In the genomic region with DNA sequence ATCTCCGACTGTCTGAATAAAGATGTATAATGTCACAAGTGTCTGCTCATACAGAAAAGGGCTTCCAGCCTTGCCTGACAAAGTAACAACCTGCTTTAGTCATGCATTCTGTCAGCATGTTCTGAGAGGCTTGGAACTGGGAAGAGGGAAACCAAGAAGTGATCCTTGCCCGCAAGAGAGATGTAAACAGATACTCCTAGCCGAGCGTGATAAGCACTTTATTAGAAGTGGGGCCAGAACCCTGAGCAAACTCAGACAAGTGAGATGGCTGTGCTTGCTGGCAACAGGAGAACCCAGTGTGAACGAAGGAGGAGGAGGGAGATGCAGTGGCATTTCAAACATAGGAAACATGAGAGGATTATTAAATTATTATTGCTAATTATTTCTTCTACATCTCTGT, we compare ENCODE assay signal across 17 mouse cellular contexts. TPM values are rescaled to one million over a fixed set of nuclear protein-coding genes. Genes with fewer than 3 reads are reported as not detected.
DNase-seq lines count a peak whose midpoint lies in the region; ATAC-seq and TF ChIP-seq lines count a peak whose summit lies in the region.
"Had no signal": no experiment of that assay in that cellular context is flagged by ENCODE, and none has a peak within 500 bp of the region (broad histone marks: within the 10 kb centered on the region; RNA-seq: fewer than 3 reads in every experiment).

No protein-coding gene starts in this region.

- no peak overlapping the region for H3K4me3 ChIP-seq in heart, embryonic 12.5 days
- no peak overlapping the region for H3K4me3 ChIP-seq in myocyte
- H3K4me3 ChIP-seq: embryonic facial prominence, embryonic 12.5 days; forebrain, embryonic 15.5 days; hindbrain, embryonic 12.5 days had no signal

- H3K79me2 ChIP-seq in myocyte (ENCODE audit: control insufficient read depth, insufficient read depth), result no peaks in the 10 kb centered on the region

- H3ac ChIP-seq in myocyte (ENCODE audit: control insufficient read depth, insufficient read length), result no peak overlapping the region

- peak; percentile 52 for DNase-seq in heart, adult 11 months
- DNase-seq in lung, postnatal 25 days (ENCODE audit: low spot score), result peak; percentile 18
- DNase-seq in lung, postnatal 14 days, result no peak
- DNase-seq in frontal cortex, postnatal 14 days (ENCODE audit: low spot score in 2 of 2), result no peak
- no peak for DNase-seq in adipocyte (ENCODE audit: low spot score)
- DNase-seq: adrenal gland, postnatal 14 days; cerebellum, adult 11-12 months; cerebellum, adult 9-10 months; cerebellum, postnatal 25 days; gastrocnemius, postnatal 14 days; heart, postnatal 10 days; heart, postnatal 4 days had no signal

- H3K27ac ChIP-seq in heart, embryonic 12.5 days (ENCODE audit: poor library complexity, severe bottlenecking), result no peak overlapping the region
- H3K27ac ChIP-seq: embryonic facial prominence, embryonic 12.5 days; forebrain, embryonic 15.5 days; hindbrain, embryonic 12.5 days had no signal

- peaks cover 12% of the 10 kb centered on the region for H3K4me1 ChIP-seq in heart, embryonic 12.5 days (replicated peaks)
- H3K4me1 ChIP-seq: embryonic facial prominence, embryonic 12.5 days; forebrain, embryonic 15.5 days; hindbrain, embryonic 12.5 days had no signal

- no peak for ATAC-seq in heart, embryonic 12.5 days (ENCODE audit: insufficient number of reproducible peaks, low FRiP score)
- ATAC-seq: forebrain, embryonic 15.5 days had no signal

- no peaks in the 10 kb centered on the region for H3K36me3 ChIP-seq in heart, embryonic 12.5 days
- no peaks in the 10 kb centered on the region for H3K36me3 ChIP-seq in myocyte (ENCODE audit: control insufficient read depth, insufficient read depth)
- H3K36me3 ChIP-seq: embryonic facial prominence, embryonic 12.5 days; forebrain, embryonic 15.5 days; hindbrain, embryonic 12.5 days had no signal

- WGBS in heart, embryonic 12.5 days, result 35% methylated on average over 5 of the region's 5 CpGs

- no peak overlapping the region for H3K4me2 ChIP-seq in heart, embryonic 12.5 days
- peak overlapping the region; percentile 30 for H3K4me2 ChIP-seq in myocyte (ENCODE audit: low read depth)
- H3K4me2 ChIP-seq: embryonic facial prominence, embryonic 12.5 days; forebrain, embryonic 15.5 days; hindbrain, embryonic 12.5 days had no signal

- H3K9ac ChIP-seq in heart, embryonic 12.5 days, result no peak overlapping the region
- H3K9ac ChIP-seq: embryonic facial prominence, embryonic 12.5 days; forebrain, embryonic 15.5 days; hindbrain, embryonic 12.5 days had no signal

- H3K9me3 ChIP-seq in heart, embryonic 12.5 days (replicated peaks), result no peaks in the 10 kb centered on the region; the same call in 1 of the 2 replicates
- H3K9me3 ChIP-seq: embryonic facial prominence, embryonic 12.5 days; forebrain, embryonic 15.5 days; hindbrain, embryonic 12.5 days had no signal

- TF ChIP-seq POLR2A in myocyte (IDR thresholded peaks at IDR 0.05; ENCODE audit: insufficient read length, low read depth), result no peak

- no peaks in the 10 kb centered on the region for H3K27me3 ChIP-seq in heart, embryonic 12.5 days (replicated peaks)
- no peaks in the 10 kb centered on the region for H3K27me3 ChIP-seq in myocyte (ENCODE audit: control insufficient read depth, insufficient read depth, insufficient read length)
- H3K27me3 ChIP-seq: embryonic facial prominence, embryonic 12.5 days; forebrain, embryonic 15.5 days; hindbrain, embryonic 12.5 days had no signal

TF ChIP-seq in myocyte, 11 proteins besides CTCF, POLR2A, EP300 and RAD21:
- TF ChIP-seq TCF3 (IDR thresholded peaks at IDR 0.05; ENCODE audit: insufficient read length, low read depth) (no peak), E2F4 (IDR thresholded peaks at IDR 0.05; ENCODE audit: insufficient read depth) (no peak), MAX (IDR thresholded peaks at IDR 0.05; ENCODE audit: low read depth) (no peak), MYOG (IDR thresholded peaks at IDR 0.05; ENCODE audit: control insufficient read depth in 1 of 3, insufficient read depth in 1 of 3, insufficient read length in 2 of 3, low read depth in 2 of 3) (no peak), TCF12 (IDR thresholded peaks at IDR 0.05; ENCODE audit: insufficient read depth, poor library complexity, severe bottlenecking) (no peak), REST (IDR thresholded peaks at IDR 0.05; ENCODE audit: insufficient read depth, insufficient read length) (no peak), SRF (IDR thresholded peaks at IDR 0.05; ENCODE audit: control insufficient read depth, insufficient read length, low read depth) (no peak), POLR2AphosphoS2 (IDR thresholded peaks at IDR 0.05; ENCODE audit: insufficient read length, low read depth) (no peak), CEBPB (IDR thresholded peaks at IDR 0.05; ENCODE audit: insufficient read depth, poor library complexity, severe bottlenecking) (no peak), USF1 (IDR thresholded peaks at IDR 0.05; ENCODE audit: low read depth) (no peak)

RNA-seq across cellular contexts. Expression of gene Lifr, which starts 14.8 kb away (rescaled TPM):
- 17.3 and 17.9 TPM in 2 replicates for polyA plus RNA-seq in heart, embryonic 12.5 days (2016; fragmentation: Nextera tagmentation; extraction: Ambion mirVana)
- polyA plus RNA-seq in myocyte (2012; fragmentation: generic; extraction: Trizol), result 14.8 TPM

Comparison
In these comparisons a context has a peak if more than half of its experiments do, and no peak if none do; other contexts are left out.
1. DNase-seq: peak in heart, adult 11 months (single experiment) and lung, postnatal 25 days (single experiment); none in lung, postnatal 14 days (single experiment), frontal cortex, postnatal 14 days (0 of 2) and adipocyte (single experiment).